Mouse (Mus musculus) midbrain, embryonic 16.5 days (tissue): ENCODE measurements around the gene Gtf3c1. TPM values are rescaled to one million over a fixed set of nuclear protein-coding genes. Genes with fewer than 3 reads are reported as not detected.

Source experiments
- ATAC-seq: fragments of 200-750 bp; cut with Nextera tagmentation; 2 replicates; pipeline ENCODE4 v1.8.0; 2017; ENCODE audit warnings: moderate TSS enrichment
- H3K27ac ChIP-seq: fragments of 300-500 bp; sonication (generic); 2 replicates; pipeline ENCODE4 v1.5.1; 2014; ENCODE audit warnings: mild to moderate bottlenecking, low read length, mixed read lengths
- H3K27me3 ChIP-seq: fragments of 300-500 bp; sonication (generic); 2 replicates; pipeline ENCODE4 v1.6.1; 2014; ENCODE audit warnings: low read depth, low read length, mixed read lengths; ENCODE audit not compliant: control insufficient read depth, insufficient read depth
- H3K36me3 ChIP-seq: fragments of 300-500 bp; sonication (generic); 2 replicates; pipeline ENCODE4 v1.6.1; 2014; ENCODE audit warnings: mild to moderate bottlenecking, low read length, moderate library complexity, mixed read lengths; ENCODE audit not compliant: control insufficient read depth, insufficient read depth
- H3K4me1 ChIP-seq: fragments of 300-500 bp; sonication (generic); 2 replicates; pipeline ENCODE4 v1.6.1; 2014; ENCODE audit warnings: mild to moderate bottlenecking, low read length, mixed read lengths; ENCODE audit not compliant: control insufficient read depth, insufficient read depth
- H3K4me2 ChIP-seq: fragments of 300-500 bp; sonication (generic); 2 replicates; pipeline ENCODE4 v1.6.1; 2014; ENCODE audit warnings: mild to moderate bottlenecking, low read length, mixed read lengths
- H3K4me3 ChIP-seq: fragments of 300-500 bp; sonication (generic); 2 replicates; pipeline ENCODE4 v1.5.1; 2014; ENCODE audit warnings: low read depth, mild to moderate bottlenecking, low read length, moderate library complexity, mixed read lengths
- H3K9ac ChIP-seq: fragments of 300-500 bp; sonication (generic); 2 replicates; pipeline ENCODE4 v1.6.1; 2014; ENCODE audit warnings: low read depth, low read length, mixed read lengths
- H3K9me3 ChIP-seq: fragments of 300-500 bp; sonication (generic); replicated peaks from 2 replicates; pipeline ENCODE4 v1.6.1; 2014; ENCODE audit warnings: mild to moderate bottlenecking, low read length, mixed read lengths; ENCODE audit not compliant: control insufficient read depth, poor library complexity, severe bottlenecking
- WGBS: fragments of 180-500 bp; shearing (Covaris S2); extraction: QIAGEN DNeasy Blood & Tissue Kit; methylation state at CpG from one replicate; pipeline ENCODE4 v1.1.7; 2014; 5-methylcytosine and 5-hydroxymethylcytosine counted together
- polyA plus RNA-seq: library from polyadenylated mRNA; unstranded; fragments of >200 nt; fragmentation: Nextera tagmentation; extraction: Ambion mirVana; gene quantifications from 2 replicates; pipeline ENCODE4 v1.2.1, GENCODE M21; 2015

Gtf3c1 gene
- polyA plus RNA-seq, 1 experiment from 2014 or later: 30.5 TPM

DNA sequence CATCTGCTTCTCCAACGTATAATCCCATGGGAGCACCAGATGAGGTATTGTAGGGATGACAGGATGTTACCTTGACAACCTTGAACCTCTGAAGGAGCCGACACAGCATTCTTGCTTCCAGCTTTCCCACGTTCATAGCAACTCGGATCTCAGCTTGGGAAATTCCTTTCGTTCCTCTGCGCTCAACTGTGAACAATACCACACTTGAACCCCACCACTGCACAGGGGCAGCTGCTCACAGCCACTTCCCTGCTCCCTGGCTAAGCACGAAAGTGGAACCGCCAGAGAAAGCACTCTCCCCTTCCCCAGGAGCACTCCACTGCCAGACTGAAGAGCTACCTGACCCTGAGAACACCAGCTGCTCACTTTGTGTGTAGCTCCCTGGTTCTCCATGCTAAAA, 28.8 kb downstream of the Gtf3c1 start:
- Histone ChIP-seq H3K4me1 (no peaks in the 10 kb centered on the region), H3K9me3 (no peaks in the 10 kb centered on the region), H3K4me3 (no peak overlapping the region), H3K27me3 (no peaks in the 10 kb centered on the region), H3K9ac (no peak overlapping the region; the same call in 1 of the 2 replicates), H3K27ac (no peak overlapping the region), H3K36me3 (peaks cover 53% of the 10 kb centered on the region), H3K4me2 (no peak overlapping the region)
- no peak for ATAC-seq
- WGBS: 48% methylated on average over 8 of the region's 8 CpGs

DNA sequence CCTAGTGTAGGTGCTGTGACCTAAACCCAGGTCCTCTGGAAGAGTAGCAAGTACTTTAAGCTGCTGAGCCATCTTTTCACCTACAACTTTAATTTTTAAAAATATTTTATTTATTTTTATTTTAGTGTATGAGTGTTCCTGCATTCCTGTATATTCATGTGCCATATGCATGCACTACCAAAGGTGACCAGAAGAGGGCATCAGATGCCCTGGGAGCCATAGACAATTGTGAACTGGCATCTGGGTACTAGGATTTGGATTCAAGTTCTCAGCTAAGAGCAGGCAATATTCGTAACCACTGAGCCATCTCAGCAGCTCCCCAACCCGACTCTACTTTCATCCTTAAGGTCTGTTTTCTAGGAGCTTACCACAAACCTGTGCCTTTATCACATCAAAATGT, 32.7 kb downstream of the Gtf3c1 start:
- H3K27ac ChIP-seq: no peak overlapping the region
- no peaks in the 10 kb centered on the region for H3K4me1 ChIP-seq
- H3K9me3 ChIP-seq: no peaks in the 10 kb centered on the region
- no peak overlapping the region for H3K4me3 ChIP-seq
- no peak overlapping the region for H3K4me2 ChIP-seq
- ATAC-seq: no peak
- peaks cover 69% of the 10 kb centered on the region for H3K36me3 ChIP-seq
- no peaks in the 10 kb centered on the region for H3K27me3 ChIP-seq
- no peak overlapping the region for H3K9ac ChIP-seq
- WGBS: 83% methylated on average over 2 of the region's 2 CpGs

GRCm38 (mm10) chr7:125671396-125671795, 36.2 kb downstream of the Gtf3c1 start:
- Histone ChIP-seq H3K4me1 (no peaks in the 10 kb centered on the region), H3K9ac (no peak overlapping the region), H3K36me3 (peaks cover 73% of the 10 kb centered on the region), H3K4me2 (no peak overlapping the region), H3K27me3 (no peaks in the 10 kb centered on the region), H3K4me3 (no peak overlapping the region), H3K27ac (no peak overlapping the region), H3K9me3 (no peaks in the 10 kb centered on the region)
- 92% methylated on average over 8 of the region's 8 CpGs for WGBS
- ATAC-seq: no peak

GRCm38 (mm10) chr7:125670865-125671264, 36.7 kb downstream of the Gtf3c1 start:
- Histone ChIP-seq H3K27me3 (no peaks in the 10 kb centered on the region), H3K27ac (no peak overlapping the region), H3K36me3 (peaks cover 69% of the 10 kb centered on the region), H3K4me1 (no peaks in the 10 kb centered on the region), H3K4me2 (no peak overlapping the region), H3K9me3 (no peaks in the 10 kb centered on the region), H3K4me3 (no peak overlapping the region), H3K9ac (no peak overlapping the region)
- no peak for ATAC-seq
- 89% methylated on average over 6 of the region's 6 CpGs for WGBS

DNA sequence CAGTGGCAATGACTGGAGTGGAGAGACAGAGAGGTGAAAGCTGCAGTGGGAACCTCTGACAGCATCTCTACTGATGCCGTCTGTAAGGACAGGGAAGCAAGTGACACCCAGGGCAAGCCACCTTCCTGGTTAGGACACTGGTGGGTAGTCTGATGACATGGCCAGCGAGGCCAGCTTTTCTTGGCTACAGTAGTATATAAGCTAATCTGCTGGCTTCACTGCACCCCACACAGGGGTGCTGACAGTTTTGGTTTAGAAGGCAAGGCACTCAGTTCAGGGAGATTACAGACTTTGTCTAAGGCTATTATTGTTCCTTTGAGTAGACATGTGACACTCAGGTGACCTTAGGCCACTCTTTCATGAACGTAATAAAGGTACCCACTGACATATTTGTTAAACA, 43.9 kb downstream of the Gtf3c1 start:
- no peak for ATAC-seq
- H3K36me3 ChIP-seq: peaks cover 49% of the 10 kb centered on the region
- no peak overlapping the region for H3K4me3 ChIP-seq
- H3K4me2 ChIP-seq: no peak overlapping the region
- H3K4me1 ChIP-seq: no peaks in the 10 kb centered on the region
- no peaks in the 10 kb centered on the region for H3K9me3 ChIP-seq
- no peak overlapping the region for H3K27ac ChIP-seq
- no peaks in the 10 kb centered on the region for H3K27me3 ChIP-seq
- no peak overlapping the region for H3K9ac ChIP-seq
- WGBS: 85% methylated on average over 3 of the region's 3 CpGs

GRCm38 (mm10) chr7:125657511-125657910, 50.1 kb downstream of the Gtf3c1 start:
- Histone ChIP-seq H3K4me2 (no peak overlapping the region), H3K4me1 (no peaks in the 10 kb centered on the region), H3K36me3 (peaks cover 55% of the 10 kb centered on the region), H3K9ac (no peak overlapping the region), H3K27me3 (no peaks in the 10 kb centered on the region), H3K4me3 (no peak overlapping the region), H3K9me3 (no peaks in the 10 kb centered on the region), H3K27ac (no peak overlapping the region)
- WGBS: 95% methylated on average over 6 of the region's 6 CpGs
- no peak for ATAC-seq

DNA sequence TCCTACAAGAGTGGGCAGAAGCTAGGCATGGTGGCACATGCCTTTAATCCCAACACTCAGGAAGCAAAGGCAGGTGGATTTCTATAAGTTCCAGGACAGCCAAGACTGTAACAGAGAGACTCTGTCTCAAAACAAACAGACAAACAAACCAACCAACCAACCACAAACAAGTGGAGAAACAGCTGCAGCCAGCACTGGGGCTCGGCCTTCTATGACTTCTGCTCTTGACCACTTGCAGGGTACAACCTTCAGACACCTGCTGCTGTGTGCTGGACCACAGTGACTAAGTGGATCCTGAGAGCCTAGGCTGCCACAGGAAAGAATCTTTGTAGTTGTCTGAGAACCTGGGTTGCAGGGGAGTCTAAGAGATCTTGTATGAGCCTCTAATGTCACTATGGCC, 58.6 kb downstream of the Gtf3c1 start:
- H3K9ac ChIP-seq: no peak overlapping the region
- H3K9me3 ChIP-seq: no peaks in the 10 kb centered on the region
- H3K27ac ChIP-seq: no peak overlapping the region
- no peak overlapping the region for H3K4me3 ChIP-seq
- H3K36me3 ChIP-seq: peaks cover 58% of the 10 kb centered on the region
- 96% methylated on average over 1 of the region's 1 CpGs for WGBS
- no peaks in the 10 kb centered on the region for H3K27me3 ChIP-seq
- no peak overlapping the region for H3K4me2 ChIP-seq
- H3K4me1 ChIP-seq: no peaks in the 10 kb centered on the region
- no peak for ATAC-seq

GRCm38 (mm10) chr7:125645413-125645812, 62.2 kb downstream of the Gtf3c1 start:
- H3K27me3 ChIP-seq: no peaks in the 10 kb centered on the region
- H3K4me3 ChIP-seq: no peak overlapping the region
- 85% methylated on average over 7 of the region's 7 CpGs for WGBS
- H3K9me3 ChIP-seq: no peaks in the 10 kb centered on the region
- H3K4me1 ChIP-seq: no peaks in the 10 kb centered on the region
- H3K4me2 ChIP-seq: no peak overlapping the region
- no peak overlapping the region for H3K27ac ChIP-seq
- H3K9ac ChIP-seq: no peak overlapping the region
- no peak for ATAC-seq
- peaks cover 70% of the 10 kb centered on the region for H3K36me3 ChIP-seq

GRCm38 (mm10) chr7:125643880-125644279, 63.7 kb downstream of the Gtf3c1 start:
- no peak for ATAC-seq
- Histone ChIP-seq H3K4me2 (no peak overlapping the region), H3K27ac (no peak overlapping the region), H3K9me3 (no peaks in the 10 kb centered on the region), H3K27me3 (no peaks in the 10 kb centered on the region), H3K9ac (no peak overlapping the region), H3K4me1 (peaks cover 6% of the 10 kb centered on the region; the same call in 1 of the 2 replicates), H3K4me3 (no peak overlapping the region), H3K36me3 (peaks cover 63% of the 10 kb centered on the region)
- 88% methylated on average over 6 of the region's 6 CpGs for WGBS
